ENCODE assay signal across 9 mouse cellular contexts in the genomic region with DNA sequence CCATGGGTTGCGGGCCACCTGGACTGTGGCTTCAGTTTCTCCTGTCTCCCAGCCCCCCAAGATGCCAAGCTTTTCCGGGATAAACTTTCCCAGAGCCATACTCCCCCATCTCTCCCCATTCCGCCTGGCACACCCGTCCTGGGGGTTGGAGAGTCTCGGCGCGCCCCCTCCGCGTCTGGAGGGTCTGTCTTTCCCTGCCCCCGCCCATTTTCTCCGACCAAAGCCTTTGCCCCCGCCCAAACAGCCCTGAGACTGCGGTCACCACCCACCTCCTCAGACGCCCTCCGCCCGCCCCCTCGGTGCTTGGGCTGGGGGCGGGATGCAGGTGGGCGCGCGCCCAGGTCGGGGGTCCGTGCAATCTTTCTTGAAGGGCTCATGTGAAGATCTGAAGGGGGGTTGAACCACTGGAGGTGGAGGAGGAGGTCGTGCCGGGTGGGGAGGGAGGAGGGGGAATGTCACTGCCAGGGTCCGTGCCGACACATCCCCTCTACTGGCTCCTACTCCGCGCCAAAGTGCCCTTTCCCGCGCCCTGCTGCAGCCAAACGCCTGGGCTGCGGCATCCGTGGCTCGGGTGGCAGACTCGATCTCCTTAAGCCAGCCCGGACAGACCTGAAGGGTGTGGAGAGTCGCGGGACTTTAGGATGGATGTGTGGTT. TPM values are rescaled to one million over a fixed set of nuclear protein-coding genes. Genes with fewer than 3 reads are reported as not detected.
A peak's percentile ranks its signal among the peaks of the same experiment; 100 is the strongest.
DNase-seq lines count a peak whose midpoint lies in the region; ATAC-seq lines count a peak whose summit lies in the region.
"Had no signal": no experiment of that assay in that cellular context is flagged by ENCODE, and none has a peak within 500 bp of the region (broad histone marks: within the 10 kb centered on the region; RNA-seq: fewer than 3 reads in every experiment).

No protein-coding gene starts in this region.

- H3K9me3 ChIP-seq in hindbrain, embryonic 12.5 days (replicated peaks) = no peaks in the 10 kb centered on the region
- H3K9me3 ChIP-seq in neural tube, embryonic 12.5 days = no peaks in the 10 kb centered on the region

- peaks cover 67% of the 10 kb centered on the region for H3K27me3 ChIP-seq in hindbrain, embryonic 12.5 days
- peaks cover 59% of the 10 kb centered on the region for H3K27me3 ChIP-seq in neural tube, embryonic 12.5 days (replicated peaks)

- peak overlapping the region; percentile 81 for H3K4me2 ChIP-seq in hindbrain, embryonic 12.5 days (replicated peaks)
- peak overlapping the region; percentile 80 for H3K4me2 ChIP-seq in neural tube, embryonic 12.5 days (replicated peaks)

- intact Hi-C loops in left cerebral cortex, postnatal 25 days (cut with DNase I) = loop anchor here (5.0 kb wide), 3 partner anchors 161 to 621 kb away; no protein-coding TSS in a partner anchor

- WGBS in hindbrain, embryonic 12.5 days = 1% methylated on average over 39 of the region's 39 CpGs
- under 1% methylated on average over 39 of the region's 39 CpGs for WGBS in neural tube, embryonic 12.5 days

- H3K4me3 ChIP-seq in hindbrain, embryonic 12.5 days = peak overlapping the region; percentile 66
- H3K4me3 ChIP-seq in neural tube, embryonic 12.5 days = peak overlapping the region; percentile 66

- peaks cover 35% of the 10 kb centered on the region for H3K4me1 ChIP-seq in hindbrain, embryonic 12.5 days
- peaks cover 20% of the 10 kb centered on the region for H3K4me1 ChIP-seq in neural tube, embryonic 12.5 days

- H3K27ac ChIP-seq in hindbrain, embryonic 12.5 days = no peak overlapping the region
- H3K27ac ChIP-seq in neural tube, embryonic 12.5 days = no peak overlapping the region

- peak; percentile 26; the same call in 1 of the 2 replicates for ATAC-seq in hindbrain, embryonic 12.5 days (ENCODE audit: low FRiP score)
- ATAC-seq in neural tube, embryonic 12.5 days (ENCODE audit: low FRiP score, low read depth) = peak; percentile 30; the same call in 1 of the 2 replicates
- no peak for ATAC-seq in inflammation-experienced regulatory T-cells, adult 6 months

- DNase-seq in left cerebral cortex, postnatal 25 days (ENCODE audit: low spot score in 2 of 2) = peak; percentile 23 to 31
- no peak for DNase-seq in left cerebral cortex, adult 9 months (ENCODE audit: low spot score in 2 of 2)
- DNase-seq in embryo, embryonic 10.5 days (ENCODE audit: low spot score) = peak; percentile 5
- no peak for DNase-seq in adipocyte (ENCODE audit: low spot score)
- no peak for DNase-seq in adrenal gland, postnatal 10 days
- DNase-seq: lung, adult 2 months had no signal

- peak overlapping the region; percentile 86 for H3K9ac ChIP-seq in hindbrain, embryonic 12.5 days
- peak overlapping the region; percentile 81 for H3K9ac ChIP-seq in neural tube, embryonic 12.5 days

- no peaks in the 10 kb centered on the region for H3K36me3 ChIP-seq in hindbrain, embryonic 12.5 days
- no peaks in the 10 kb centered on the region for H3K36me3 ChIP-seq in neural tube, embryonic 12.5 days

RNA-seq across cellular contexts. Expression of a gene that starts 1.0 kb away (rescaled TPM):
- total RNA-seq in left cerebral cortex, postnatal 25 days (2021) = 10 to 100 TPM; 62.7 to 64.6 TPM
- 4.9 and 5.4 TPM in 2 replicates for polyA plus RNA-seq in hindbrain, embryonic 12.5 days (2016; fragmentation: Nextera tagmentation; extraction: Ambion mirVana)
- polyA plus RNA-seq in neural tube, embryonic 12.5 days (2016; fragmentation: Nextera tagmentation; extraction: Ambion mirVana) = 4.8 and 5.5 TPM in 2 replicates
- polyA plus RNA-seq in inflammation-experienced regulatory T-cells, adult 6 months (2017; shearing (Covaris generic)) = not detected
- total RNA-seq in adrenal gland, postnatal 10 days (2021) = 1 to 10 TPM in 1 of 2 experiments, under 1 TPM in 1; 0.93 to 2.4 TPM
- polyA plus RNA-seq: lung, adult 2 months had no signal

RNA-seq across cellular contexts. Expression of a gene that starts 17.9 kb away (rescaled TPM):
- 1 to 10 TPM; 1.6 TPM for total RNA-seq in left cerebral cortex, postnatal 25 days (2021)
- 0.53 and 0.55 TPM in 2 replicates for polyA plus RNA-seq in hindbrain, embryonic 12.5 days (2016; fragmentation: Nextera tagmentation; extraction: Ambion mirVana)
- polyA plus RNA-seq in neural tube, embryonic 12.5 days (2016; fragmentation: Nextera tagmentation; extraction: Ambion mirVana) = 0.24 and 0.31 TPM in 2 replicates
- not detected for polyA plus RNA-seq in inflammation-experienced regulatory T-cells, adult 6 months (2017; shearing (Covaris generic))
- not detected for total RNA-seq in adrenal gland, postnatal 10 days (2021)
- polyA plus RNA-seq: lung, adult 2 months had no signal

Comparison
In these comparisons a context has a peak if more than half of its experiments do, and no peak if none do; other contexts are left out.
1. DNase-seq: peak in left cerebral cortex, postnatal 25 days (2 of 2) and embryo, embryonic 10.5 days (single experiment); none in left cerebral cortex, adult 9 months (0 of 2), adipocyte (single experiment) and adrenal gland, postnatal 10 days (single experiment).